Mouse (Mus musculus) MEL (cell line): ENCODE results near the gene Timm50. TPM values are rescaled to one million over a fixed set of nuclear protein-coding genes. Genes with fewer than 3 reads are reported as not detected.
A peak's percentile ranks its signal among the peaks of the same experiment; 100 is the strongest.

Experiments used
- DNase-seq: peaks from one replicate; pipeline ENCODE4 v3.0.0; 2011; ENCODE audit warnings: low read depth, low spot score
- H3K27ac ChIP-seq: 2 replicates; pipeline ENCODE4 v1.5.1; 2012; ENCODE audit warnings: low read depth, mild to moderate bottlenecking, control low read depth, low read length, moderate library complexity; ENCODE audit not compliant: control insufficient read depth
- H3K27me3 ChIP-seq, 2 experiments: fragments of 150-350 bp in 1 of 2; sonication (generic) in 1 of 2; 2 replicates each; pipeline ENCODE4 v1.6.1; 2012; ENCODE audit warnings: low read length in 2 of 2, mild to moderate bottlenecking in 2 of 2, improper control_type of control experiment in 1 of 2, moderate library complexity in 1 of 2; ENCODE audit not compliant: insufficient read depth in 2 of 2, control insufficient read depth in 1 of 2
- H3K36me3 ChIP-seq, 2 experiments: 2 replicates each; pipeline ENCODE4 v1.6.1; 2012 to 2014; ENCODE audit warnings: low read length in 2 of 2, improper control_type of control experiment in 1 of 2, inconsistent platforms in 1 of 2, mild to moderate bottlenecking in 1 of 2; ENCODE audit not compliant: insufficient read depth in 2 of 2, control insufficient read depth in 1 of 2
- H3K4me1 ChIP-seq, 2 experiments: fragments of 150-350 bp in 1 of 2; sonication (generic) in 1 of 2; 2 replicates each; pipeline ENCODE4 v1.6.1; 2012; ENCODE audit warnings: low read length in 2 of 2, improper control_type of control experiment in 1 of 2, mild to moderate bottlenecking in 1 of 2; ENCODE audit not compliant: insufficient read depth in 2 of 2, control insufficient read depth in 1 of 2
- H3K4me3 ChIP-seq, 2 experiments: fragments of 150-350 bp in 1 of 2; sonication (generic) in 1 of 2; 2 replicates each; pipeline ENCODE4 v1.5.1; 2012; ENCODE audit warnings: low read depth in 2 of 2, low read length in 2 of 2, mild to moderate bottlenecking in 2 of 2, moderate library complexity in 2 of 2, control low read depth in 1 of 2, improper control_type of control experiment in 1 of 2; ENCODE audit not compliant: control insufficient read depth in 1 of 2, insufficient read depth in 1 of 2
- H3K79me2 ChIP-seq: 2 replicates; pipeline ENCODE4 v1.6.1; 2012; ENCODE audit warnings: mild to moderate bottlenecking, low read length, moderate library complexity; ENCODE audit not compliant: control insufficient read depth, poor library complexity, insufficient read depth
- H3K9ac ChIP-seq: 2 replicates; pipeline ENCODE4 v1.6.1; 2012; ENCODE audit warnings: low read depth, mild to moderate bottlenecking, control low read depth, low read length, moderate library complexity; ENCODE audit not compliant: control insufficient read depth, poor library complexity, severe bottlenecking
- H3K9me3 ChIP-seq: fragments of 150-350 bp; sonication (generic); replicated peaks from 2 replicates; pipeline ENCODE4 v1.6.1; 2012; ENCODE audit warnings: mild to moderate bottlenecking, low read length, improper control_type of control experiment, moderate library complexity; ENCODE audit not compliant: insufficient read depth
- ELF1 ChIP-seq: IDR thresholded peaks from 2 replicates; pipeline ENCODE4 v1.6.1; 2014; ENCODE audit warnings: low read depth, mild to moderate bottlenecking, inconsistent platforms, low read length, improper control_type of control experiment, moderate library complexity
- GABPA ChIP-seq: IDR thresholded peaks from 2 replicates; pipeline ENCODE4 v1.6.1; 2012; ENCODE audit warnings: low read depth, mild to moderate bottlenecking, inconsistent platforms, low read length, improper control_type of control experiment, moderate library complexity
- JUND ChIP-seq: IDR thresholded peaks from 2 replicates; pipeline ENCODE4 v1.6.1; 2011; ENCODE audit warnings: low read depth, mild to moderate bottlenecking, improper control_type of control experiment, low read length
- MAFK ChIP-seq: IDR thresholded peaks from 2 replicates; pipeline ENCODE4 v1.6.1; 2011; ENCODE audit warnings: low read depth, mild to moderate bottlenecking, low read length, improper control_type of control experiment, borderline replicate concordance
- MXI1 ChIP-seq: IDR thresholded peaks from 2 replicates; pipeline ENCODE4 v1.6.1; 2011; ENCODE audit warnings: mild to moderate bottlenecking, low read depth, low read length, improper control_type of control experiment
- MYB ChIP-seq: IDR thresholded peaks from 2 replicates; pipeline ENCODE4 v1.6.1; 2011; ENCODE audit warnings: mild to moderate bottlenecking, low read depth, low read length, improper control_type of control experiment
- MYC ChIP-seq: IDR thresholded peaks from 2 replicates; pipeline ENCODE4 v1.6.1; 2011; ENCODE audit warnings: low read depth, mild to moderate bottlenecking, low read length, improper control_type of control experiment, moderate library complexity
- NELFE ChIP-seq: IDR thresholded peaks from 2 replicates; pipeline ENCODE4 v1.6.1; 2011; ENCODE audit warnings: low read depth, low read length, improper control_type of control experiment
- NRF1 ChIP-seq: IDR thresholded peaks from 2 replicates; pipeline ENCODE4 v1.6.1; 2014; ENCODE audit warnings: low read depth, mild to moderate bottlenecking, inconsistent platforms, low read length, improper control_type of control experiment, moderate library complexity; ENCODE audit not compliant: poor library complexity, insufficient read depth, severe bottlenecking
- POLR2A ChIP-seq, 2 experiments: IDR thresholded peaks; 2 replicates each; pipeline ENCODE4 v1.6.1; 2011 to 2012; ENCODE audit warnings: low read length in 2 of 2, mild to moderate bottlenecking in 2 of 2, control low read depth in 1 of 2, improper control_type of control experiment in 1 of 2, low read depth in 1 of 2, moderate library complexity in 1 of 2; ENCODE audit not compliant: control insufficient read depth in 1 of 2, insufficient read depth in 1 of 2, poor library complexity in 1 of 2
- POLR2AphosphoS2 ChIP-seq: IDR thresholded peaks from 2 replicates; pipeline ENCODE4 v1.6.1; 2011; ENCODE audit warnings: low read length, improper control_type of control experiment
- POLR2AphosphoS5 ChIP-seq: IDR thresholded peaks from 2 replicates; pipeline ENCODE4 v1.6.1; 2012; ENCODE audit warnings: low read depth, borderline replicate concordance, mild to moderate bottlenecking, inconsistent platforms, low read length, moderate library complexity, mixed read lengths
- SIN3A ChIP-seq: IDR thresholded peaks from 2 replicates; pipeline ENCODE4 v1.6.1; 2012; ENCODE audit warnings: low read length, improper control_type of control experiment, inconsistent platforms
- USF2 ChIP-seq, 2 experiments: IDR thresholded peaks; 2 replicates each; pipeline ENCODE4 v1.6.1; 2011 to 2012; ENCODE audit warnings: improper control_type of control experiment in 2 of 2, low read length in 2 of 2, borderline replicate concordance in 1 of 2, inconsistent platforms in 1 of 2, low read depth in 1 of 2, mild to moderate bottlenecking in 1 of 2; ENCODE audit not compliant: insufficient read depth in 1 of 2
- ZKSCAN1 ChIP-seq: IDR thresholded peaks from 2 replicates; pipeline ENCODE4 v1.6.1; 2012; ENCODE audit warnings: low read depth, mild to moderate bottlenecking, inconsistent platforms, low read length, improper control_type of control experiment, moderate library complexity
- ZMIZ1 ChIP-seq: IDR thresholded peaks from 2 replicates; pipeline ENCODE4 v1.6.1; 2012; ENCODE audit warnings: low read depth, mild to moderate bottlenecking, inconsistent platforms, low read length, improper control_type of control experiment, moderate library complexity
- ZNF384 ChIP-seq: IDR thresholded peaks from 2 replicates; pipeline ENCODE4 v1.6.1; 2012; ENCODE audit warnings: low read depth, mild to moderate bottlenecking, inconsistent platforms, low read length, improper control_type of control experiment
- polyA plus RNA-seq, 2 experiments: library from polyadenylated mRNA; stranded (reverse) in 1 of 2; unstranded in 1 of 2; fragments of >175 nt in 1 of 2; fragments of >200 nt in 1 of 2; gene quantifications; 2 replicates each; pipeline versions ENCODE4 v1.2.1 to v1.2.4; 2012; ENCODE audit warnings: low replicate concordance in 2 of 2, low read depth in 1 of 2; ENCODE audit not compliant: insufficient read length in 2 of 2, insufficient read depth in 1 of 2, missing spikeins in 1 of 2
- total RNA-seq: library from RNA; depleted of rRNA; stranded (reverse); fragments of 300-350 nt; gene quantifications from 2 replicates; pipeline ENCODE4 v1.2.3, GENCODE M21; 2012

Gene Timm50
- total and polyA plus RNA-seq, 3 experiments, result 167 to 216 TPM; not detected in 1

DNA sequence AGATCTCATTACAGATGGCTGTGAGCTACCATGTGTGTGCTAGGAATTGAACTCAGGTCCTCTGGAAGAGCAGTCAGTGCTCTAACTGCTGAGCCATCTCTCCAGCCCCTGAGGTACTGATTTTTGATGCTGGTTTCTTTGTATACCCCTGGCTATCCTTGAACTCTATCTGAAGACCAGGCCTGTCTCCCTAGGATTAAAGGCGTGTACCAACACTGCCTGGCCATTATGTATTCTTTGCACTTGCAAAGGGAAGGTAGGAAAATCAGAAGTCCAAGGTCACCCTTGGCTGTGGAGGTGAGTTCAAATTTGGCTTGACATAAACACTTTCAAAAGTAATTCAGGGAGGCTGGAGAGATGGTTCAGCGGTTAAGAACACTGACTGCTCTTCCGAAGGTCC, 42.7 kb upstream of the Timm50 start:
- H3K36me3 ChIP-seq, result peaks cover 11 to 22% of the 10 kb centered on the region in 2 experiments
- DNase-seq, result peak; percentile 39
- TF ChIP-seq NRF1, result no peak
- no peak for TF ChIP-seq MAFK
- no peak for TF ChIP-seq ZKSCAN1
- no peak for TF ChIP-seq JUND
- TF ChIP-seq MXI1, result no peak
- TF ChIP-seq, all 39 proteins: peak for 0
- H3K9ac ChIP-seq, result no peak overlapping the region
- no peaks in the 10 kb centered on the region for H3K9me3 ChIP-seq
- H3K27ac ChIP-seq, result no peak overlapping the region
- H3K4me3 ChIP-seq, result no peak overlapping the region
- H3K27me3 ChIP-seq, result no peaks in the 10 kb centered on the region
- peaks cover 20% of the 10 kb centered on the region for H3K79me2 ChIP-seq
- peaks cover 2 to 18% of the 10 kb centered on the region in 2 experiments; a peak in 3 of 4 replicates for H3K4me1 ChIP-seq

DNA sequence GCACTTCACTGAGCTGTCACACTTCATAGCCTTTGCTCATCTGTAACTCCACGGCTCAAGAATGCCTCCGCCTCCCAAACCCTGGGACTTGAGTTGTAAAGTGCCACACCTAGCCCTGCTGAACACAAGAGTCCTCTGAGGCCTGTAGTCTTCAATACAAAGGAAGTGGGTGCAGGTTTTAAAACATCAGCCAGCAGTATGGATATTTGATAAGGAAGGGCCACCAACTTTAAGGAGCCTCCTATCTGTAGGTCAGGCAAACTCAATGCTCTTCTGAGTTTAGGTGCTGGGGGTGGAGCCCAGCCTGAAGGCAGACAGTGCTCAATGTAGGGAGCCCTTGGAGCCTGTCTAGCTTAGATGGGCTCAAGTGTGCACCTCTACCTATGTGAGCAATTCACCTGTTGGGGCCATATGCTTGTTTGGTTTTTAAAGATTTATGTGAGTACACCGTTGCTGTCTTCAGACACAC, 42.3 kb upstream of the Timm50 start:
- peak; percentile 62 for DNase-seq
- Histone ChIP-seq H3K4me1 (peaks cover 2 to 21% of the 10 kb centered on the region in 2 experiments; a peak in 3 of 4 replicates), H3K27ac (no peak overlapping the region; the same call in 1 of the 2 replicates), H3K36me3 (peaks cover 11 to 24% of the 10 kb centered on the region in 2 experiments), H3K79me2 (peaks cover 20% of the 10 kb centered on the region), H3K27me3 (no peaks in the 10 kb centered on the region), H3K9me3 (no peaks in the 10 kb centered on the region), H3K4me3 (no peak overlapping the region), H3K9ac (no peak overlapping the region)
- TF ChIP-seq USF2 (IDR thresholded peaks at IDR 0.05; ENCODE audit: borderline replicate concordance in 1 of 2, insufficient read depth in 1 of 2, low read depth in 1 of 2, low read length in 2 of 2), result no peak
- TF ChIP-seq MYB, result no peak
- TF ChIP-seq NELFE, result peak; percentile 39; the same call in 1 of the 2 replicates
- peak; percentile 77; the same call in 1 of the 2 replicates for TF ChIP-seq POLR2AphosphoS2
- no peak for TF ChIP-seq POLR2AphosphoS5
- TF ChIP-seq GABPA, result no peak
- peak in 1 of 2 experiments; percentile 72; a peak in 2 of 4 replicates for TF ChIP-seq POLR2A (IDR thresholded peaks at IDR 0.05; ENCODE audit: control insufficient read depth in 1 of 2, insufficient read depth in 1 of 2, low read depth in 1 of 2, low read length in 2 of 2, poor library complexity in 1 of 2)
- no peak for TF ChIP-seq ZNF384
- no peak for TF ChIP-seq ELF1
- no peak for TF ChIP-seq MYC
- 0 out of 2 replicates have a peak, but pooled peaks have one; percentile 51 for TF ChIP-seq ZMIZ1
- TF ChIP-seq SIN3A, result peak; percentile 46; the same call in 1 of the 2 replicates
